In genomic region chr8:120668374-120668905, GRCm38 (mm10) we compare ENCODE assay signal across 8 mouse cellular contexts. TPM values are rescaled to one million over a fixed set of nuclear protein-coding genes. Genes with fewer than 3 reads are reported as not detected.
DNase-seq lines count a peak whose midpoint lies in the region; ATAC-seq and TF ChIP-seq lines count a peak whose summit lies in the region.

Emc8 (minus strand) TSS chr8:120668573.

- peaks cover 37% of the 10 kb centered on the region for H3K36me3 ChIP-seq in lung, embryonic 15.5 days
- peaks cover 41% of the 10 kb centered on the region for H3K36me3 ChIP-seq in intestine, embryonic 14.5 days (ENCODE audit: control insufficient read depth, insufficient read depth, low read length)
- peaks cover 19% of the 10 kb centered on the region; the same call in 1 of the 2 replicates for H3K36me3 ChIP-seq in lung, postnatal 0 days (ENCODE audit: insufficient read depth, low read length)
- no peaks in the 10 kb centered on the region; the same call in none of the 2 replicates for H3K36me3 ChIP-seq in testis, adult 2 months (ENCODE audit: control insufficient read depth, insufficient read depth, low read length)

- no peaks in the 10 kb centered on the region for H3K9me3 ChIP-seq in lung, embryonic 15.5 days
- H3K9me3 ChIP-seq in intestine, embryonic 14.5 days (ENCODE audit: control insufficient read depth, low read length), result no peaks in the 10 kb centered on the region
- no peaks in the 10 kb centered on the region for H3K9me3 ChIP-seq in lung, postnatal 0 days (ENCODE audit: low read length)

- intact Hi-C loops in gastrocnemius, postnatal 14 days (cut with DNase I; ENCODE audit: low total_unique reads), result no loop called here

- peak within 1 kb of the TSS; percentile 80 for H3K27ac ChIP-seq in lung, embryonic 15.5 days
- H3K27ac ChIP-seq in bone marrow macrophage, adult 2 months (ENCODE audit: insufficient read depth, low read depth, low read length), result peak within 1 kb of the TSS; percentile 75
- H3K27ac ChIP-seq in intestine, embryonic 14.5 days (ENCODE audit: low read depth), result peak within 1 kb of the TSS; percentile 84
- H3K27ac ChIP-seq in lung, postnatal 0 days (ENCODE audit: low read length), result peak within 1 kb of the TSS; percentile 91
- peak within 1 kb of the TSS; percentile 85 for H3K27ac ChIP-seq in testis, adult 2 months (ENCODE audit: control insufficient read depth, insufficient read depth, low read depth, low read length)

- ATAC-seq in lung, embryonic 15.5 days (ENCODE audit: borderline replicate concordance, extremely low read depth, low FRiP score, low TSS enrichment), result peak; percentile 55
- ATAC-seq in intestine, embryonic 14.5 days (replicated peaks; ENCODE audit: low FRiP score, low TSS enrichment, low read depth), result no peak
- peak; percentile 46 for ATAC-seq in lung, postnatal 0 days

- peak within 1 kb of the TSS; percentile 81 for H3K4me3 ChIP-seq in lung, embryonic 15.5 days
- H3K4me3 ChIP-seq in bone marrow macrophage, adult 2 months (ENCODE audit: insufficient read depth, low read length), result peak within 1 kb of the TSS; percentile 99
- H3K4me3 ChIP-seq in intestine, embryonic 14.5 days (ENCODE audit: low read depth, low read length), result peak within 1 kb of the TSS; percentile 99
- H3K4me3 ChIP-seq in lung, postnatal 0 days (ENCODE audit: low read depth, low read length), result peak within 1 kb of the TSS; percentile 92
- peak within 1 kb of the TSS; percentile 90 for H3K4me3 ChIP-seq in testis, adult 2 months (ENCODE audit: control insufficient read depth, low read depth, low read length)

- no peak for TF ChIP-seq POLR2A in bone marrow macrophage, adult 2 months (IDR thresholded peaks at IDR 0.05; ENCODE audit: borderline replicate concordance, low read depth, low read length)
- TF ChIP-seq POLR2A in testis, adult 2 months (IDR thresholded peaks at IDR 0.05; ENCODE audit: control insufficient read depth, low read depth, low read length), result no peak

- peaks cover 38% of the 10 kb centered on the region for H3K4me1 ChIP-seq in lung, embryonic 15.5 days
- peaks cover 55% of the 10 kb centered on the region for H3K4me1 ChIP-seq in bone marrow macrophage, adult 2 months (ENCODE audit: control insufficient read depth, insufficient read depth, low read length)
- peaks cover 24% of the 10 kb centered on the region for H3K4me1 ChIP-seq in intestine, embryonic 14.5 days (replicated peaks; ENCODE audit: control insufficient read depth, insufficient read depth, low read length)
- peaks cover 12% of the 10 kb centered on the region; the same call in 1 of the 2 replicates for H3K4me1 ChIP-seq in lung, postnatal 0 days (ENCODE audit: insufficient read depth, low read depth, low read length)
- H3K4me1 ChIP-seq in testis, adult 2 months (ENCODE audit: control insufficient read depth, insufficient read depth, low read length), result peaks cover 11% of the 10 kb centered on the region

- TF ChIP-seq CTCF in bone marrow macrophage, adult 2 months (IDR thresholded peaks at IDR 0.05; ENCODE audit: low read depth, low read length), result no peak
- no peak for TF ChIP-seq CTCF in lung, postnatal 0 days (IDR thresholded peaks at IDR 0.05)
- TF ChIP-seq CTCF in testis, adult 2 months (IDR thresholded peaks at IDR 0.05; ENCODE audit: control insufficient read depth, insufficient read depth, insufficient replicate concordance, low read depth, low read length), result no peak

- no peaks in the 10 kb centered on the region for H3K27me3 ChIP-seq in lung, embryonic 15.5 days
- no peaks in the 10 kb centered on the region for H3K27me3 ChIP-seq in intestine, embryonic 14.5 days (replicated peaks; ENCODE audit: control insufficient read depth, insufficient read depth, low read length)
- no peaks in the 10 kb centered on the region for H3K27me3 ChIP-seq in lung, postnatal 0 days (replicated peaks; ENCODE audit: insufficient read depth, low read length)
- no peaks in the 10 kb centered on the region for H3K27me3 ChIP-seq in testis, adult 2 months (ENCODE audit: control insufficient read depth, insufficient read depth, low read length)

- peak within 1 kb of the TSS; percentile 83 for H3K4me2 ChIP-seq in lung, embryonic 15.5 days
- H3K4me2 ChIP-seq in intestine, embryonic 14.5 days (ENCODE audit: low read length), result peak within 1 kb of the TSS; percentile 89
- peak within 1 kb of the TSS; percentile 81 for H3K4me2 ChIP-seq in lung, postnatal 0 days (replicated peaks; ENCODE audit: low read depth, low read length)

- no peak for DNase-seq in lung, postnatal 14 days
- DNase-seq in gastrocnemius, postnatal 14 days, result peak; percentile 39
- DNase-seq in intestine, embryonic 14.5 days (ENCODE audit: low spot score), result no peak
- DNase-seq in lung, postnatal 0 days (ENCODE audit: low spot score), result no peak
- DNase-seq in cerebellum, adult 11-12 months, result no peak

- under 1% methylated on average over 51 of the region's 51 CpGs for WGBS in lung, embryonic 15.5 days
- under 1% methylated on average over 49 of the region's 51 CpGs for WGBS in intestine, embryonic 14.5 days
- 3% methylated on average over 38 of the region's 51 CpGs for WGBS in lung, postnatal 0 days

- TF ChIP-seq EP300 in lung, postnatal 0 days (IDR thresholded peaks at IDR 0.05), result no peak

- peak within 1 kb of the TSS; percentile 96 for H3K9ac ChIP-seq in lung, embryonic 15.5 days
- peak within 1 kb of the TSS; percentile 96 for H3K9ac ChIP-seq in intestine, embryonic 14.5 days (ENCODE audit: low read length)
- peak within 1 kb of the TSS; percentile 91 for H3K9ac ChIP-seq in lung, postnatal 0 days (replicated peaks; ENCODE audit: low read depth)

RNA-seq across cellular contexts. Expression of gene Emc8, which starts in this region (rescaled TPM):
- 264 and 278 TPM in 2 replicates for polyA plus RNA-seq in lung, embryonic 15.5 days (2015; fragmentation: Nextera tagmentation; extraction: Ambion mirVana)
- polyA plus RNA-seq in bone marrow macrophage, adult 2 months (2012; ENCODE audit: insufficient read depth, insufficient read length, missing spikeins), result 56.5 and 61.3 TPM in 2 replicates
- total RNA-seq in gastrocnemius, postnatal 14 days (2021), result 10 to 100 TPM; 25.6 to 34.3 TPM
- 290 and 294 TPM in 2 replicates for polyA plus RNA-seq in intestine, embryonic 14.5 days (2014; fragmentation: Nextera tagmentation; extraction: Ambion mirVana)
- 131 and 137 TPM in 2 replicates for polyA plus RNA-seq in lung, postnatal 0 days (2015; fragmentation: Nextera tagmentation; extraction: Ambion mirVana)
- polyA plus RNA-seq in testis, adult 2 months (2012; rRNA removed), result 29.4 and 38.1 TPM in 2 replicates
